ENCODE assay signal across 8 mouse cellular contexts in the genomic region with DNA sequence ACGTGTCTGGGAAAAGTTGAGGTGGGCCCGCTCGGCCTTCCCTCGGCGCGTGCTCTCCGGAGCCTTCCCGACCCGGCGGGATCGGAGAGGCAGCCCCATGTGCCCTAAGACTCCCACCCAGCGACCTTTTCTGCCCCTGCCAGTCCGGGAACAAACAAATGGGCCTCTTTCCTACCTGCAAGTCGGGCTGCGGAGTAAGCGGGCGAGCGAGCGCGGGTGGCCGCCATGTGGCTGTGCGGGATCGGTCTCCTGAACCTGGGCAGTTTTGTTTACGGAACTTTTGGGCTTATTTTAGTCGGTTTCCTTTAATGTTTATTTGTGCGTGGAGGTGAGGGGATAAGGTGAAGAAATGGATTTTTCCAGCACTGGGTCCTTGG. TPM values are rescaled to one million over a fixed set of nuclear protein-coding genes. Genes with fewer than 3 reads are reported as not detected.
DNase-seq lines count a peak whose midpoint lies in the region; ATAC-seq and TF ChIP-seq lines count a peak whose summit lies in the region.

No protein-coding gene starts in this region.

- TF ChIP-seq CTCF in MEL (IDR thresholded peaks at IDR 0.05 in 2 of 3, conservative IDR thresholded peaks at IDR 0.05 in 1 of 3; ENCODE audit: control insufficient read depth in 1 of 3, insufficient read depth in 1 of 3, low read depth in 2 of 3, low read length in 3 of 3, poor library complexity in 1 of 3, severe bottlenecking in 1 of 3) = no peak
- TF ChIP-seq CTCF in forebrain, postnatal 0 days (IDR thresholded peaks at IDR 0.05; ENCODE audit: low read depth) = no peak

- H3K4me2 ChIP-seq in heart, embryonic 15.5 days = peak overlapping the region; percentile 71
- peak overlapping the region; percentile 99 for H3K4me2 ChIP-seq in forebrain, postnatal 0 days (ENCODE audit: low read depth)

- peaks cover 28% of the 10 kb centered on the region for H3K4me1 ChIP-seq in heart, embryonic 15.5 days (replicated peaks)
- peaks cover 12 to 20% of the 10 kb centered on the region in 2 experiments for H3K4me1 ChIP-seq in MEL (ENCODE audit: control insufficient read depth in 1 of 2, insufficient read depth in 2 of 2, low read length in 2 of 2)
- H3K4me1 ChIP-seq in forebrain, postnatal 0 days (ENCODE audit: insufficient read depth) = peaks cover 13% of the 10 kb centered on the region; the same call in 1 of the 2 replicates

- peak overlapping the region; percentile 99 for H3K9ac ChIP-seq in heart, embryonic 15.5 days
- H3K9ac ChIP-seq in MEL (ENCODE audit: control insufficient read depth, low read depth, low read length, poor library complexity, severe bottlenecking) = peak overlapping the region; percentile 92
- H3K9ac ChIP-seq in forebrain, postnatal 0 days = peak overlapping the region; percentile 74

- ATAC-seq in heart, embryonic 15.5 days (replicated peaks; ENCODE audit: insufficient number of reproducible peaks, insufficient read depth, low FRiP score, low read depth) = no peak
- ATAC-seq in forebrain, postnatal 0 days = no peak
- peak; percentile 7 for ATAC-seq in megakaryocyte, adult 5-6 weeks (ENCODE audit: poor library complexity, severe bottlenecking)

- DNase-seq in heart, postnatal 4 days = no peak
- no peak for DNase-seq in MEL (ENCODE audit: low read depth, low spot score)
- no peak for DNase-seq in forebrain, postnatal 0 days
- no peak for DNase-seq in adrenal gland, postnatal 10 days
- no peak for DNase-seq in left cerebral cortex, adult 18-20 months (ENCODE audit: low spot score in 2 of 2)
- no peak for DNase-seq in kidney, adult 11 months

- H3K4me3 ChIP-seq in heart, embryonic 15.5 days = peak overlapping the region; percentile 100
- peak overlapping the region; percentile 97 to 99 for H3K4me3 ChIP-seq in MEL (ENCODE audit: control insufficient read depth in 1 of 2, insufficient read depth in 1 of 2, low read depth in 2 of 2, low read length in 2 of 2)
- peak overlapping the region; percentile 97 for H3K4me3 ChIP-seq in forebrain, postnatal 0 days (ENCODE audit: low read depth, low read length)

- H3K9me3 ChIP-seq in heart, embryonic 15.5 days (replicated peaks) = no peaks in the 10 kb centered on the region
- H3K9me3 ChIP-seq in MEL (replicated peaks; ENCODE audit: insufficient read depth, low read length) = no peaks in the 10 kb centered on the region
- H3K9me3 ChIP-seq in forebrain, postnatal 0 days (ENCODE audit: low read length) = no peaks in the 10 kb centered on the region

- no peaks in the 10 kb centered on the region for H3K36me3 ChIP-seq in heart, embryonic 15.5 days
- peaks cover 20 to 40% of the 10 kb centered on the region in 2 experiments for H3K36me3 ChIP-seq in MEL (ENCODE audit: control insufficient read depth in 1 of 2, insufficient read depth in 2 of 2, low read length in 2 of 2)
- no peaks in the 10 kb centered on the region for H3K36me3 ChIP-seq in forebrain, postnatal 0 days (ENCODE audit: insufficient read depth)

- WGBS in heart, embryonic 15.5 days = under 1% methylated on average over 26 of the region's 26 CpGs
- WGBS in forebrain, postnatal 0 days = under 1% methylated on average over 26 of the region's 26 CpGs

- H3K27ac ChIP-seq in heart, embryonic 15.5 days = peak overlapping the region; percentile 92
- H3K27ac ChIP-seq in MEL (ENCODE audit: control insufficient read depth, low read depth, low read length) = peak overlapping the region; percentile 93
- H3K27ac ChIP-seq in forebrain, postnatal 0 days (ENCODE audit: low read depth, low read length) = peak overlapping the region; percentile 86; the same call in 1 of the 2 replicates

- no peaks in the 10 kb centered on the region for H3K27me3 ChIP-seq in heart, embryonic 15.5 days
- no peaks in the 10 kb centered on the region for H3K27me3 ChIP-seq in MEL (ENCODE audit: control insufficient read depth in 1 of 2, insufficient read depth in 2 of 2, low read length in 2 of 2)
- no peaks in the 10 kb centered on the region for H3K27me3 ChIP-seq in forebrain, postnatal 0 days (ENCODE audit: insufficient read depth, low read length)

- peaks cover 88% of the 10 kb centered on the region for H3K79me2 ChIP-seq in MEL (ENCODE audit: control insufficient read depth, insufficient read depth, low read length, poor library complexity)

- TF ChIP-seq EP300 in MEL (IDR thresholded peaks at IDR 0.05; ENCODE audit: low read depth in 1 of 2, low read length in 2 of 2) = no peak

- no peak for TF ChIP-seq RAD21 in MEL (IDR thresholded peaks at IDR 0.05; ENCODE audit: low read depth, low read length)

- TF ChIP-seq POLR2A in MEL (IDR thresholded peaks at IDR 0.05; ENCODE audit: control insufficient read depth in 1 of 2, insufficient read depth in 1 of 2, low read depth in 1 of 2, low read length in 2 of 2, poor library complexity in 1 of 2) = 0 out of 4 replicates have a peak, but pooled peaks of 1 of the 2 experiments have one; percentile 4

TF ChIP-seq in MEL, 35 proteins besides CTCF, POLR2A, EP300 and RAD21:
- TF ChIP-seq TAL1 (IDR thresholded peaks at IDR 0.05; ENCODE audit: low read length) (no peak), MYB (IDR thresholded peaks at IDR 0.05; ENCODE audit: low read depth, low read length) (no peak), TCF12 (IDR thresholded peaks at IDR 0.05; ENCODE audit: low read depth, low read length) (no peak), MAFK (IDR thresholded peaks at IDR 0.05; ENCODE audit: borderline replicate concordance, low read depth, low read length) (no peak), POLR2AphosphoS2 (IDR thresholded peaks at IDR 0.05; ENCODE audit: low read length) (no peak), MAX (IDR thresholded peaks at IDR 0.05; ENCODE audit: low read length) (no peak), BHLHE40 (IDR thresholded peaks at IDR 0.05; ENCODE audit: borderline replicate concordance, low read depth, low read length) (no peak), HCFC1 (IDR thresholded peaks at IDR 0.05; ENCODE audit: low read depth, low read length) (no peak), MAZ (IDR thresholded peaks at IDR 0.05; ENCODE audit: low read depth, low read length) (no peak), CHD2 (IDR thresholded peaks at IDR 0.05; ENCODE audit: low read length) (no peak), ELF1 (IDR thresholded peaks at IDR 0.05; ENCODE audit: low read depth, low read length) (no peak), RCOR1 (IDR thresholded peaks at IDR 0.05; ENCODE audit: low read depth, low read length) (no peak)

RNA-seq across cellular contexts. Expression of a gene that starts 7.8 kb away (rescaled TPM):
- polyA plus RNA-seq in heart, embryonic 15.5 days (2015; fragmentation: Nextera tagmentation; extraction: Ambion mirVana) = 424 and 511 TPM in 2 replicates
- total RNA-seq in heart, postnatal 4 days (2021) = 100 to 1,000 TPM; 468 to 481 TPM
- 868 and 882 TPM in 2 replicates for total RNA-seq in MEL (2012; rRNA removed)
- 1,000 to 10,000 TPM in 1 of 2 experiments, 100 to 1,000 TPM in 1; 722 to 2,287 TPM for polyA plus RNA-seq in MEL (2012; ENCODE audit: insufficient read depth in 1 of 2, insufficient read length in 2 of 2, low read depth in 1 of 2, low replicate concordance in 2 of 2, missing spikeins in 1 of 2)
- total RNA-seq in forebrain, postnatal 0 days (2014; rRNA removed) = 236 TPM in 2 replicates
- 216 and 225 TPM in 2 replicates for polyA plus RNA-seq in forebrain, postnatal 0 days (2015; fragmentation: Nextera tagmentation; extraction: Ambion mirVana)
- 648 and 668 TPM in 2 replicates for total RNA-seq in megakaryocyte, adult 5-6 weeks (2015)
- total RNA-seq in megakaryocyte, adult 5-6 weeks (2017) = 1,188 and 1,238 TPM in 2 replicates
- total RNA-seq in adrenal gland, postnatal 10 days (2021) = 100 to 1,000 TPM; 424 to 432 TPM
- 100 to 1,000 TPM; 112 to 144 TPM for total RNA-seq in left cerebral cortex, adult 18-20 months (2021)

RNA-seq across cellular contexts. Expression of a gene that starts 29.5 kb away (rescaled TPM):
- polyA plus RNA-seq in heart, embryonic 15.5 days (2015; fragmentation: Nextera tagmentation; extraction: Ambion mirVana) = 1.7 and 2.3 TPM in 2 replicates
- total RNA-seq in heart, postnatal 4 days (2021) = not detected
- total RNA-seq in MEL (2012; rRNA removed) = not detected in 2 replicates
- polyA plus RNA-seq in MEL (2012; ENCODE audit: insufficient read depth in 1 of 2, insufficient read length in 2 of 2, low read depth in 1 of 2, low replicate concordance in 2 of 2, missing spikeins in 1 of 2) = under 1 TPM in 1 of 2 experiments, not detected in 1; 0.22 TPM
- total RNA-seq in forebrain, postnatal 0 days (2014; rRNA removed) = not detected in 2 replicates
- polyA plus RNA-seq in forebrain, postnatal 0 days (2015; fragmentation: Nextera tagmentation; extraction: Ambion mirVana) = 0.33 and 0.47 TPM in 2 replicates
- total RNA-seq in megakaryocyte, adult 5-6 weeks (2015) = not detected in 2 replicates
- total RNA-seq in megakaryocyte, adult 5-6 weeks (2017) = not detected in 2 replicates
- not detected for total RNA-seq in adrenal gland, postnatal 10 days (2021)
- not detected for total RNA-seq in left cerebral cortex, adult 18-20 months (2021)

RNA-seq across cellular contexts. Expression of a gene that starts 46.1 kb away (rescaled TPM):
- 1.1 and 2.3 TPM in 2 replicates for polyA plus RNA-seq in heart, embryonic 15.5 days (2015; fragmentation: Nextera tagmentation; extraction: Ambion mirVana)
- under 1 TPM; 0.38 to 0.57 TPM for total RNA-seq in heart, postnatal 4 days (2021)
- 17.9 and 20.4 TPM in 2 replicates for total RNA-seq in MEL (2012; rRNA removed)
- polyA plus RNA-seq in MEL (2012; ENCODE audit: insufficient read depth in 1 of 2, insufficient read length in 2 of 2, low read depth in 1 of 2, low replicate concordance in 2 of 2, missing spikeins in 1 of 2) = 10 to 100 TPM in 1 of 2 experiments, not detected in 1; 18.6 TPM
- 24.2 and 24.8 TPM in 2 replicates for total RNA-seq in forebrain, postnatal 0 days (2014; rRNA removed)
- 16.2 and 16.5 TPM in 2 replicates for polyA plus RNA-seq in forebrain, postnatal 0 days (2015; fragmentation: Nextera tagmentation; extraction: Ambion mirVana)
- 0.40 and 0.43 TPM in 2 replicates for total RNA-seq in megakaryocyte, adult 5-6 weeks (2015)
- not detected in 2 replicates for total RNA-seq in megakaryocyte, adult 5-6 weeks (2017)
- total RNA-seq in adrenal gland, postnatal 10 days (2021) = 1 to 10 TPM; 1.9 to 2.7 TPM
- 10 to 100 TPM; 44.7 to 49.1 TPM for total RNA-seq in left cerebral cortex, adult 18-20 months (2021)
